Mouse (Mus musculus) gastrocnemius, postnatal 36 days (tissue): ENCODE measurements around the gene Amn. TPM values are rescaled to one million over a fixed set of nuclear protein-coding genes. Genes with fewer than 3 reads are reported as not detected.

Experiments
- DNase-seq, 2 experiments: peaks; one replicate each; pipeline ENCODE4 v3.0.0; 2022
- intact Hi-C: fragments of 180-260 bp; cut with DNase I; formaldehyde crosslinking; loops from one replicate; pipeline ENCODE4 v1.15.1; 2025
- total RNA-seq, 2 experiments: library from RNA; stranded (reverse); gene quantifications; 2 replicates each; pipeline ENCODE4 v1.2.3; 2021

The Amn gene
- total RNA-seq, 2 experiments from 2014 or later = not detected

DNA sequence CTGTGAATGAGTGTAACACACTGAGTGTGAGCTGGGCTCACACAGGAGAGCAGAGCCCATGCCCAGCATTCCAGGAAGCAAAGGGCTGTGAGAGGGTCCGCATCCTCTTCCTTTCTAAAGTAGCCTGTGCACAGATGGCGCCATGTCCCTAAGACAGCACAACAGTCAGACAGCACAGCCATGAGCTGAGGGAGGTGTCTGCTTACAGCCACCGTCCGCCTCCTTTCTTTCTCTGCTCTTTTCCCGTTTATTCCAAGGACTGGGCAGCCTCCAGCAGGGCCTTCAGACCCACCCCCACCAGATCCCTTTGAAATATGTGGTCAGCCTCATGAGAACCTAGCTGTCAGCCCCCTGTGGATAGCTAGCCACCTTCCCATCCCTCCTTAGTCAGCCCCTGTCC lies 5.7 kb upstream of the Amn start:
- intact Hi-C loops = no loop called here
- DNase-seq = no peak

- DNase-seq = no peak
- intact Hi-C loops = no loop called here
Observed at GRCm38 (mm10) chr12:111266592-111266991, 4.3 kb upstream of the Amn start.

- no peak for DNase-seq
- intact Hi-C loops = no loop called here
Observed at GRCm38 (mm10) chr12:111267673-111268325, 3.1 kb upstream of the Amn start.

- intact Hi-C loops = loop anchor here (5.0 kb wide), 1 partner anchor 141 kb away; no protein-coding TSS in a partner anchor
- no peak for DNase-seq
Observed at GRCm38 (mm10) chr12:111271406-111271805, 511 bp downstream of the Amn start.

DNA sequence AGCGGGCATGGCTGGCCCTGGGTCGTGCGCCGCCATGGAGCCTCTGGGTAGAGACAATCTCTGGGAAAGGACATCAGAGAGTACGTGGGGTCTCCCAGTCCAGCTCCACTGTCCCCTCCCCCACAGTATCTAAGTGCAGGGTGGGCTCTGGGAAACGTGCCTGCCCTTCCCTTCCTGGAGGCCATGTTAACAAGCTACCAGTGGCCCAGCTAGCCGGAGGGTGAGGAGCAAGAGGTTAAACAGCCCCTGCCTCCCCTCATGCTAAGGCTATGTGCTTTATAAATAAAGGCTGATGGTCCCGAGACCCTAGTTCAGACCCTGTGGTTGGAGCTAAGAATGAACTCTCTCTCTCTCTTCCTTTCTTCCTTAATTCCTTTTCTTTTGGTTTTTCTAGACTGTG lies 1.1 kb downstream of the Amn start:
- intact Hi-C loops = loop anchor here (5.0 kb wide), 1 partner anchor 140 kb away; no protein-coding TSS in a partner anchor
- no peak for DNase-seq

DNA sequence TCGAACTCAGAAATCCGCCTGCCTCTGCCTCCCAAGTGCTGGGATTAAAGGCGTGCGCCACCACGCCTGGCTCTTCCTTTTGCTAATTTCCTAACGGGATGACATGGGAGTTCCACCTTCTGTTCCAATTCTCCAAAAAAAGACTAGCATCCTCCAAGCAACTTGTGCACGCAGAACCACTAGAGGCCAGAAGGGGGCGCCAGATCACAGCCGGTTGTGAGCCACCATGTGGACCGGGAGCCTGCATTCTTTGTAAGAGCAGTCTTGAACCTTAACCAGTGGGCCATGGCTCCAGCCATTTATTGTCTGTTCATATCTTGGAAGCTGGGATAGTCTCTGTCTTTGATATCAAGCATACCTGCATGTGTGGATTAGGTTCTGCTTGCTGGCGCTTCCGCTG lies 1.5 kb downstream of the Amn start:
- DNase-seq = peak; percentile 60 to 69
- intact Hi-C loops = loop anchor here (5.0 kb wide), 1 partner anchor 140 kb away; no protein-coding TSS in a partner anchor

DNA sequence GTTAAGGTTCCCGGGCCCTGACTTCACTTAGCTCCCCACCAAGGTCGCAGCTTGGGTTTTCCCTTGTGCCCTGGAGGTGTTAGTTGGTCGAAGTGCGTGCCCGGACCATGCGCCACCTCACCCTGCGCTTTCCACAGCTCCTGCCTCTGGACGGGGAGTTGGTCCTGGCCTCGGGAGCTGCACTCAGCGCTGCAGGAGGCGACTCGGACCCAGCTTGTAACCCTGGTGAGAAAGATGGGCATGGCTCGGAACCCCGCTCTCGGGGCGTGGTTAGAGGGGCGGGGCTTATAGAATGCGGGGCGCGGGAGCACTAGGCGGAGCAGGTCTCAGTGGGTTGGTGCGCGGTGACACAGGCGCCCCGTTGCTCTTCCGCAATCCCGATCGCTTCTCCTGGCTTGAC lies 3.1 kb downstream of the Amn start:
- no peak for DNase-seq
- intact Hi-C loops = loop anchor here (5.0 kb wide), 1 partner anchor 138 kb away; no protein-coding TSS in a partner anchor

DNA sequence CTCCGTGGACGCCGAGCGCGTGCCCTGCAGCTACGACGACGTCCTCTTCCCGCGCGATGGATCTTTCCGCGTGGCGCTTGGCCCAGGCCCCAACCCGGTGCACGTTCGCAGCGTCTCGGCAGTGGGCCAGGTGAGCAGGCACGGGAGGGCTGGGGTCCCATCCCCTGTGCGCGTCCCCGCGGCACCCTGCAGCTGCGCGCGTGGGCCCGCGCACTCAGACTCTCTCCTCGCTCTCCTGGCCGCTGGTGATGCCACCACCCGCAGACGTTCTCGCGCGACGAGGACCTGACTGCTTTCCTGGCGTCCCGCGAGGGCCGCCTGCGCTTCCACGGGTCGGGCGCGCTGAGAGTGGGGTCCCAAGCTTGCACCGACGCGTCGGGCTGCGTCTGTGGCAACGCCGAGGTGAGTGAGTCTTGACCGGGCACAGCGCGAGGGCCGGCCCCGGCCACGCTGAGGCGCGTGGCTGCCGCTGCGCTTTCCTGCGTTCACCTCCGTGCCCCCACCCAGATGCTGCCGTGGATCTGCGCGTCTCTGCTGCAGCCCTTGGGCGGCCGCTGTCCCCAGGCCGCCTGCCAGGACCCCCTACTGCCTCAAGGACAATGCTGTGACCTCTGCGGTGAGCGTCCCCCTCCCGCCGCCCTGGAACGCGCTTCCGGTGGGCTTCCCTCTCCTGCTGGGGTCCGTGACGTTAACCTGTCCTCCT lies 3.7 kb downstream of the Amn start:
- intact Hi-C loops = loop anchor here (5.0 kb wide), 1 partner anchor 138 kb away; no protein-coding TSS in a partner anchor
- no peak for DNase-seq

- peak; percentile 3 to 11 for DNase-seq
- intact Hi-C loops = no loop called here
Observed at GRCm38 (mm10) chr12:111275150-111275841, 4.4 kb downstream of the Amn start.

GRCm38 (mm10) chr12:111276371-111276770 lies 5.5 kb downstream of the Amn start:
- intact Hi-C loops = no loop called here

GRCm38 (mm10) chr12:111283573-111283972 lies 12.7 kb downstream of the Amn start:
- intact Hi-C loops = no loop called here
- no peak for DNase-seq

More at GRCm38 (mm10) chr12:111276371-111276770, 5.5 kb downstream of the Amn start:
- peak; percentile 21 to 30 for DNase-seq

GRCm38 (mm10) chr12:111284532-111284931 lies 13.6 kb downstream of the Amn start:
- intact Hi-C loops = no loop called here

DNA sequence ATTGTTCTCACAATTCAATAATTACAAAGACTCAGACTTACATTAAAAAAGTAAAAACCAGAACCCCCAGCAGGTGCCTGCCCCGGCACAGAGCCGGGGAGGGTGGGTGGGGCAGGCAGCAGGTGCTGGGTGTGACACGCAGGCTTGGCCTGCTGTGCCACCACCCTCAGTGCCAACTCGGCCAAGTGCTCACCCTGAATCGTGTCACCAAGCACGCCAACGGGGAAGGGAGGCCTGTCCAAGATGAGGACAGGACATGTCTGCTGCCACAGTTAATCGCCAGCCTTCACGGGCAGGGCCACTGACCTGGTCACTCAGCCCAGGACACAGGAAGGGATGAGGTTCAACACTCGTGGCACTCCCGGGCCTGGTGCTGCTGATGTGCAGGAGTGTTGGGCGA lies 22.1 kb downstream of the Amn start:
- DNase-seq = peak in 1 of 2 experiments; percentile 57
- intact Hi-C loops = no loop called here

More at GRCm38 (mm10) chr12:111284532-111284931, 13.6 kb downstream of the Amn start:
- DNase-seq = no peak

- no peak for DNase-seq
- intact Hi-C loops = no loop called here
Observed at GRCm38 (mm10) chr12:111301322-111302017, 30.6 kb downstream of the Amn start.

DNA sequence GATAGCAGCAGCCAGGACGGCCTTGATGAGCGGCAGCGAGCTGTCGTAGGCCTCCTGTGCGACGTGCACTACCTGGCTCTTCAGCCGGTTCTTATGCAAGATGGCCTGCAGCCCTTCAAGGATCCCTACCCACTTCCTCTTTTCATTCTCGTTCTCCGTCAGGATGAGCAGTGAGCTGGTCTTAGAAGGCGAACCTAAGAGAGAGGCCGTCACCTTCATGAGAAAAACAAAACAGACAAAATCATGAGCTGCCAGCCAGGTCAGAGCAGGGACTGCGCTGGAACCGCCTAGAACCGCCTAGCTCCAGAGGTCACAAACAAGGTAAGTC lies 31.1 kb downstream of the Amn start:
- no peak for DNase-seq
- intact Hi-C loops = no loop called here

DNA sequence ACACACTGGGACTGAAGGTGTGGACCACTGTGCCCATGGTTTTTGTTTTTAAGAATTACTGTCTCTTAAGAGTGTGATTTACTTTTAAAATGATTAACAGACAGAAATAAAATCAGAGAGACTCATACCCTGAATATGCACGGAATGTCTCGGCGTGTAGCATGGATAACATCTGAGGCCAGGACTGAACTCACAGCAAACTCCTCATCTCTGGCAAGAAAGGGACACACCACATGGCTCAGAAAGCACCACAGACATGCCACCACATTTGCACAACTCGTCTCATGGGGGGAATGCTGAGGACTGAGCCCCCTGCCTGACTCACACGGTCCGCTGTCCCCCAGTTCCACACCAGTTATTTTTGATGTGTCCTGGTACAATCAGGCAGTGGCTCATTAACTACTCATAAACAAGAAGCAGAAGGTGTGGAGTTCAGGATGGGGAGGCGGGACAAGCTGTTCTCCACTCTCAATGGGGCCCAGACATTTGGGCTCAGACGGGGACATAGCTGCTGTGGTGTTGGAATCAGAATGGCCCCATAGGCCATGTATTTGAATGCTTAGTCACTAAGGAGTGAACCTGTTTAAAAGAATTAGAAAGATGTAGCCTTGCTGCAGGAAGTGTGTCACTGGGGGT lies 32.9 kb downstream of the Amn start:
- DNase-seq = no peak
- intact Hi-C loops = no loop called here

DNA sequence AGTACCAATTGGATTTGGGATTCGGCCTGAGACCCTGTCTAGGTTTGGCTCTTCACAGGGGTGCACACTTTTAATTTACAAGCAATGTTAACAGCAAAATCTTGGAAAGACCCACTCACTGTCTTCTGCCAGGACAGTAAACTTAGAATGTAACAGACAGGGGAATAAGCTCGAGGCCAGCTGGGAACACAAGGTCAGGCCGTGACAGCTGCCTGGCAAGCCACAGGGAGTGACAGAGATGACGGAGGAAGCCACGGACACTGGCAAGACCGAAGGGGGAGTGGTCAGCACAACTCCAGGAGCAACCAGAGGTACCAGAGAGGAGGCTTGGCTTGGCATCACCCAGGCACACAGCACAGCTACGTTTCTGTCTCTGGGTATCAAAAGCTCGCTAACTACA lies 35.9 kb downstream of the Amn start:
- intact Hi-C loops = no loop called here
- peak in 1 of 2 experiments; percentile 26 for DNase-seq

GRCm38 (mm10) chr12:111309256-111309655 lies 38.4 kb downstream of the Amn start:
- intact Hi-C loops = no loop called here
- DNase-seq = no peak

- intact Hi-C loops = no loop called here
- no peak for DNase-seq
Observed at GRCm38 (mm10) chr12:111309931-111310330, 39.0 kb downstream of the Amn start.

GRCm38 (mm10) chr12:111311775-111312174 lies 40.9 kb downstream of the Amn start:
- no peak for DNase-seq
- intact Hi-C loops = no loop called here
